Mouse (Mus musculus) olfactory bulb, adult 2 months (tissue): ENCODE measurements around the gene Apoe.

Experiments used
- CTCF ChIP-seq: fragments of 200-500 bp; IDR thresholded peaks from 2 replicates; pipeline ENCODE4 v1.5.1; 2012; ENCODE audit warnings: low read depth, mild to moderate bottlenecking, low read length, moderate library complexity; ENCODE audit not compliant: insufficient read depth
- POLR2A ChIP-seq: fragments of 200-500 bp; IDR thresholded peaks from 2 replicates; pipeline ENCODE4 v1.6.1; 2012; ENCODE audit warnings: mild to moderate bottlenecking, low read depth, low read length, moderate library complexity; ENCODE audit not compliant: insufficient read depth

DNA sequence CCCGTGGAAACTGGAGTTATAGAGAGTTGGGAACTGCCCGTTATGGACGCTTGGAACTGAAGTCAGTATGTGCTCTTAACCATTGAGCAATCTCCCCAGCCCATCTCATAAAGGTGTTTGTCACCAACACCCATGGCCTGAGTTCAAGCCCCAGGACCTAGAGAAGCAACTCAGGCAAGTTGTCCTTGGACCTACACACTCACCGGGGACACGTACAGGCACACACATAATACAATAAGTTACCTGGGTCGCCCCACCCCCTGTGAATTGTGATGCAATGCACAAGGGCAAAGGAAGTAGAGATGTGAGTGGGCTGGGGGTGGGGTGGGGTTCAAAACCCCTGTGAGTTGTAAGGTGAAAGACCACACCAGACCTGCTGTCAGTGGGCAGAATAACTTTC lies 12.5 kb downstream of the Apoe start:
- TF ChIP-seq CTCF = no peak
- no peak for TF ChIP-seq POLR2A
